Mouse (Mus musculus): ENCODE results near the gene Cks1b. TPM values are rescaled to one million over a fixed set of nuclear protein-coding genes. Genes with fewer than 3 reads are reported as not detected.
"Not testable (repeated sequence)": the region's sequence is repeated elsewhere in the genome, so short reads cannot be mapped to it uniquely, and the experiment has no call there.

The Cks1b gene
- 10 to 100 TPM; 21.6 to 40.2 TPM for polyA plus RNA-seq (2017; shearing (Covaris generic))

GRCm38 (mm10) chr3:89418170-89418860, at the start of gene Cks1b, which contains the start of gene Shc1:
TSS of gene Cks1b (minus strand) at chr3:89418383.
TSS of gene Shc1 (plus strand) at chr3:89418443.
- ATAC-seq, result peak; percentile 98

GRCm38 (mm10) chr3:89458965-89459807, 41.0 kb upstream of the Cks1b start:
- peak; percentile 90 for ATAC-seq

GRCm38 (mm10) chr3:89458372-89458964, 40.3 kb upstream of the Cks1b start:
- peak; percentile 70 for ATAC-seq

- peak; percentile 50 for ATAC-seq
Observed at GRCm38 (mm10) chr3:89456726-89457665, 38.8 kb upstream of the Cks1b start.

- ATAC-seq, result no peak
Observed at GRCm38 (mm10) chr3:89455786-89456285, 37.7 kb upstream of the Cks1b start.

GRCm38 (mm10) chr3:89454401-89455177, 36.4 kb upstream of the Cks1b start, which contains the start of gene Pmvk:
TSS of gene Pmvk (plus strand) at chr3:89454541.
- no peak for ATAC-seq

- no peak for ATAC-seq
Observed at GRCm38 (mm10) chr3:89451916-89452315, 33.7 kb upstream of the Cks1b start.

- peak; percentile 66 for ATAC-seq
Observed at GRCm38 (mm10) chr3:89449541-89449940, 31.4 kb upstream of the Cks1b start.

GRCm38 (mm10) chr3:89448720-89449537, 30.7 kb upstream of the Cks1b start:
- ATAC-seq, result peak; percentile 59

- no peak for ATAC-seq
Observed at GRCm38 (mm10) chr3:89440691-89441090, 22.5 kb upstream of the Cks1b start.

- ATAC-seq, result peak; percentile 70
Observed at GRCm38 (mm10) chr3:89437269-89437668, 19.1 kb upstream of the Cks1b start.

GRCm38 (mm10) chr3:89436176-89437113, 18.3 kb upstream of the Cks1b start, which contains the start of gene Pbxip1:
TSS of gene Pbxip1 (plus strand) at chr3:89436706.
- peak; percentile 87 for ATAC-seq

- no peak for ATAC-seq
Observed at GRCm38 (mm10) chr3:89435041-89435440, 16.9 kb upstream of the Cks1b start.

GRCm38 (mm10) chr3:89434532-89434931, 16.3 kb upstream of the Cks1b start:
- no peak for ATAC-seq

- no peak for ATAC-seq
Observed at GRCm38 (mm10) chr3:89432606-89433005, 14.4 kb upstream of the Cks1b start.

GRCm38 (mm10) chr3:89430171-89431159, 12.3 kb upstream of the Cks1b start, which contains the start of gene Pygo2:
TSS of gene Pygo2 (plus strand) at chr3:89430214.
- ATAC-seq, result peak; percentile 98

GRCm38 (mm10) chr3:89429021-89429420, 10.8 kb upstream of the Cks1b start:
- ATAC-seq, result not testable (repeated sequence)
